Mouse (Mus musculus) ES-Bruce4 (cell line): ENCODE measurements around the gene Slc48a1. TPM values are rescaled to one million over a fixed set of nuclear protein-coding genes. Genes with fewer than 3 reads are reported as not detected.

Source experiments
- H3K27ac ChIP-seq: 2 replicates; pipeline ENCODE4 v1.5.1; 2012; ENCODE audit warnings: low read length, inconsistent platforms; ENCODE audit not compliant: insufficient read depth
- H3K27me3 ChIP-seq: 2 replicates; pipeline ENCODE4 v1.6.1; 2012; ENCODE audit warnings: mild to moderate bottlenecking, low read length, inconsistent platforms; ENCODE audit not compliant: control insufficient read depth, poor library complexity, insufficient read depth, severe bottlenecking
- H3K36me3 ChIP-seq: 2 replicates; pipeline ENCODE4 v1.6.1; 2012; ENCODE audit warnings: inconsistent platforms, mild to moderate bottlenecking, low read length, moderate library complexity; ENCODE audit not compliant: control insufficient read depth, poor library complexity, insufficient read depth, severe bottlenecking
- H3K4me1 ChIP-seq: one replicate; pipeline ENCODE4 v1.8.1; 2011; ENCODE audit warnings: low read length; ENCODE audit not compliant: control insufficient read depth, insufficient read depth
- H3K4me3 ChIP-seq: 2 replicates; pipeline ENCODE4 v1.5.1; 2011; ENCODE audit warnings: low read depth, mild to moderate bottlenecking, low read length
- H3K9ac ChIP-seq: 2 replicates; pipeline ENCODE4 v1.6.1; 2012; ENCODE audit warnings: low read depth, mild to moderate bottlenecking, inconsistent platforms; ENCODE audit not compliant: poor library complexity, severe bottlenecking
- H3K9me3 ChIP-seq: replicated peaks from 2 replicates; pipeline ENCODE4 v1.6.1; 2012; ENCODE audit warnings: mild to moderate bottlenecking, low read length, inconsistent platforms; ENCODE audit not compliant: control insufficient read depth, poor library complexity, insufficient read depth, severe bottlenecking
- CTCF ChIP-seq: IDR thresholded peaks from one replicate; pipeline ENCODE4 v1.8.1; 2011; ENCODE audit warnings: low read depth, low read length
- EP300 ChIP-seq: IDR thresholded peaks from 2 replicates; pipeline ENCODE4 v1.6.1; 2011; ENCODE audit warnings: low read depth, low read length; ENCODE audit not compliant: insufficient read depth
- POLR2A ChIP-seq: IDR thresholded peaks from one replicate; pipeline ENCODE4 v1.8.1; 2011; ENCODE audit warnings: low read length; ENCODE audit not compliant: insufficient read depth
- polyA plus RNA-seq: library from polyadenylated mRNA; stranded (reverse); fragments of >200 nt; gene quantifications from 2 replicates; pipeline ENCODE4 v1.2.4, GENCODE M21; 2011; ENCODE audit warnings: low read depth; ENCODE audit not compliant: missing spikeins, insufficient read depth, insufficient read length

The Slc48a1 gene
- 16.0 and 17.2 TPM in 2 replicates for polyA plus RNA-seq

DNA sequence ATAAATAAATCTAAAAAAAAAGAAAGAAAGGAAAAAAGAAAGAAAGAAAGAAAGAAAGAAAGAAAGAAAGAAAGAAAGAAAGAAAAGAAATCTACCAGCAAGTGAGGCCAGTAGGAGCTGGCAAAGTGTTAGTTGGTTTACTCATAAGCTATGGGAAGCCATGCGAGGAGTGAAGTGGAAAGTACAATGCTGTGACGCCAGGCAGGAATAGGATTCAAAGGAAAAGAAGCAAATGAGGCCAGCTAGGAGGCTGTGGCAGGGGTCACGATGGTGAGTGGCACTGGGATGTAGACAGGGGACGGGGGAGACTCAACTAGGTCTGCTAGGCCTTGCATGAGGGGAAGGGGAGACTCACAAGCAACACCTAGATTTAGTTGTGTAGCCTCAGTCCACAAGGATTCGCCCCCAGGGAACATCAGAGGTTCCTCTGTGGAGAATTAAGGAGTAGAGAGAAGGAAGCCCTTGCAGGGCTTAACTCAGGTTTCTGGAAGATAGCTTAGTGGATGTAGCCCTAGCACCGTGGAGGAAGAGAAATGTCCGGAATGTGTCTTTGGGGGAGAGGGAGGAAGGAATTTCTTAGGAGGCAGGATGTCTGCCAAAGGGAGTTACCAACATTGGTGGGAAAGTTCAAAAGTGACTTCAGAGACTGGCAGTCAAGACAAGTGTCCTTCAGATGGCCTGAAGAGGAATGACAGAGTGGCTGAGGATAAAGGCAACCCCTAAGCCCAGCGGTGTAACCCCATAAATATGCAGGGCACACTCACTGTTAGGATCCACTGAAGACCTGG lies at the start of gene Slc48a1:
Gene Slc48a1, plus strand, starts transcription at position 210 of the 788 bp plus-strand sequence.
- Histone ChIP-seq H3K27me3 (no peaks in the 10 kb centered on the region), H3K27ac (no peak within 1 kb of the TSS), H3K4me1 (no peaks in the 10 kb centered on the region), H3K9me3 (no peaks in the 10 kb centered on the region), H3K4me3 (no peak within 1 kb of the TSS), H3K36me3 (no peaks in the 10 kb centered on the region), H3K9ac (no peak within 1 kb of the TSS)
- TF ChIP-seq CTCF (no peak), EP300 (no peak), POLR2A (no peak)

DNA sequence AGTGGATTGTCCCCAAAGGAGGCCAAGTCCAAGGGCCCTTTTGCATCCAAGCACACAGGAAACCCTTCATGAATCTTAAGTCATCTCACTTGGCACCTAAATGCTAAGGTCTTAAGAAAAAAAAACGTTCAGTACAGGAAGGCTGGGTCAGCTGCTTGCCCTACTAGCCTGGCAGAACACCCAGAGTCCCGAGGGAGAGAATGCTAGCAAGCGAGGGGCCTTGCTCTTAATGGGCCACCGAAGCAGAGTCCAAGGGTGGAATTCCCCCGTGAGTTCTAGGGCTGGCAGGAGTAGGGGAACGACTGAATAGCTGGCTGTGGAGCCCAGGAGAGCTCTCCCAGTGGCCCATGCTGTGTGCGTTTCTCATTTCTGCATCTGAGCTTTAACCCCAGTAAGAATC lies 49.5 kb upstream of the Slc48a1 start:
- Histone ChIP-seq H3K36me3 (no peaks in the 10 kb centered on the region), H3K27me3 (no peaks in the 10 kb centered on the region), H3K27ac (no peak overlapping the region), H3K9me3 (peaks cover 16% of the 10 kb centered on the region), H3K4me3 (no peak overlapping the region), H3K4me1 (no peaks in the 10 kb centered on the region), H3K9ac (no peak overlapping the region)
- TF ChIP-seq EP300, result no peak
- TF ChIP-seq CTCF, result no peak
- no peak for TF ChIP-seq POLR2A

DNA sequence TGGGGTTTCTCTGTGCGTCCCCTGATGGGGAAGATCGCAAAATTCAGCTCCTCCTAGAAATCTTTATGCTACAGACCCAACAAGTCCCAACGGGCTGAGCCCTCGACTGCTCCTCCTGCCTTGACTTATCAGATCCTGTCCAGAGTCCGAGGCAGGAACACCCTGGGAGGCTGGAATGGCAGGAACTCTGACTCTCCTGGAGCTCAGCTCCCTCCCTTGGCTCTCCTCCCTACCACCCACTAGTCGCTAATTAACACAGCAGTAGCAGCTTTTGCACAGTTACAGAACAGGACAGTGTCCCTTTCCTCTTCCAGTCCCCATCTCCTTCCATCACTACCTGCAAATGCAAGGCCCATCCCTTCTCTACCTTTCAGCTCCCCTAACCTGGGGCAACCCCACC lies 48.0 kb upstream of the Slc48a1 start:
- no peaks in the 10 kb centered on the region for H3K4me1 ChIP-seq
- TF ChIP-seq CTCF (no peak), POLR2A (no peak), EP300 (no peak)
- H3K27ac ChIP-seq, result no peak overlapping the region
- H3K9me3 ChIP-seq, result peaks cover 17% of the 10 kb centered on the region
- H3K4me3 ChIP-seq, result no peak overlapping the region
- H3K27me3 ChIP-seq, result no peaks in the 10 kb centered on the region
- H3K36me3 ChIP-seq, result no peaks in the 10 kb centered on the region
- H3K9ac ChIP-seq, result no peak overlapping the region

DNA sequence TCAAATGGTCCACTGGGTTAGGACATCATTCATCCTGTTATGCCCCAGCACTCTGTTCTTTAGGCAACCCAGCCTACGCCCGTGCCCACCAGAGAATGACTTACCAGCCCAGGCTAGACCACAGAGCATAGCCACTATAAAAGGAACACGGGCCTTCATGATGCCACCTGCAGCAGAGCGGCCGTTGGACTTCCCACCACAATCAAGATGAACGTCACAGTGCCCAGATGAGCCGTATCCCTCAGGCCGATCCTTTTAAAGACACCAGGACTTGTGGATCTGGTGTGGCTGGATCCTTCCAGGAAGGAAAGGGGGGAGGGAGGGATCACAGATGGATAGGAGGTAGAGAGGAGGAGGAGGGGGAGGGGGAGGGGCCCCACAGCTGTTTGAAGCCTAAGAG lies 47.2 kb upstream of the Slc48a1 start, which contains the start of gene Endou:
Gene Endou, minus strand, starts transcription at position 229 of the 400 bp plus-strand sequence.
- H3K4me1 ChIP-seq, result no peaks in the 10 kb centered on the region
- H3K4me3 ChIP-seq, result no peak within 1 kb of the TSS
- no peaks in the 10 kb centered on the region for H3K36me3 ChIP-seq
- no peak within 1 kb of the TSS for H3K27ac ChIP-seq
- no peak within 1 kb of the TSS for H3K9ac ChIP-seq
- TF ChIP-seq EP300 (no peak), POLR2A (no peak), CTCF (no peak)
- no peaks in the 10 kb centered on the region for H3K27me3 ChIP-seq
- peaks cover 17% of the 10 kb centered on the region for H3K9me3 ChIP-seq

DNA sequence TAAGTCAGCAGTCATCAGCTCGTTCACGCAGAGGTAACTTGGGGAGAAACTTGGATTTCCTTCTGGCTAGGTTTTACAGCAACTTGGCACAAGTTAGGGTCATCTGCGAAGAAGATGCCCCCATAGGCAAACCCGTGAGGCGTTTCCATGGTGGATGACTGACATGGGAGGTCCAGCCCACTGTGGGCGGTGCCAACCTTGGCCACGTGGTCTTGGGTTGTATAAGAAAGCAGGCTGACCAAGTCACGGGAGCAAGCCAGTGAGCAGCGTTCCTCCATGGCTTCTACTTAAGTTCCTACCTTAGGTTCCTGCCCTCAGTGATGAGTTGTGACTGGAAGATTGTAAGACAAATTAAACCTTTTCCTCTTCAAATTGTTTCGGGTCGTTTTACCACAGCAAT lies 46.3 kb upstream of the Slc48a1 start:
- Histone ChIP-seq H3K27ac (no peak overlapping the region), H3K4me1 (no peaks in the 10 kb centered on the region), H3K36me3 (no peaks in the 10 kb centered on the region), H3K4me3 (no peak overlapping the region), H3K9ac (no peak overlapping the region), H3K27me3 (no peaks in the 10 kb centered on the region), H3K9me3 (peaks cover 23% of the 10 kb centered on the region)
- TF ChIP-seq CTCF (no peak), POLR2A (no peak), EP300 (no peak)

DNA sequence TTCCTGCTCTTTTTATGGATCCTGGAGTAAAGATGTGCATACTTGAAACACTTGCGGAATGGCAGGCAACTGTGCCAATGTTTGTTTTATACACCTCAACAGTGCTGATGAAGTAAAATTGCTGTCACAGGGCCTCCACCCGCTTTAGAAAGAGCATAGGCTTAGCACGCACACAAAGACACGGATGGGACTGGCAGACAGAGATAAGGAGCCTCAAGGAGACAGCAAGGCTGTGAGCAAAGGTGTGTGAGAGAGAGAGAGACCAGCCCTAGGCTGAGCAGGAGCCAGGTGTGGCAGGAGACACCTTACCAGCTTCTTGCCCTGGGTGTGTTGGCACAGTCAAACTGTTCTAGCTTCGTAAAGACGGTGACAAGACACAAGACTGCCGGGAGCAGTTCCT lies 39.4 kb upstream of the Slc48a1 start:
- Histone ChIP-seq H3K36me3 (no peaks in the 10 kb centered on the region), H3K9me3 (peaks cover 8% of the 10 kb centered on the region), H3K9ac (no peak overlapping the region), H3K27me3 (no peaks in the 10 kb centered on the region), H3K27ac (no peak overlapping the region), H3K4me3 (no peak overlapping the region), H3K4me1 (no peaks in the 10 kb centered on the region)
- TF ChIP-seq CTCF, result no peak
- TF ChIP-seq EP300, result no peak
- TF ChIP-seq POLR2A, result no peak
